10 mouse cellular contexts compared by ENCODE assay signal in genomic region chr2:131125964-131126815, GRCm38 (mm10). TPM values are rescaled to one million over a fixed set of nuclear protein-coding genes. Genes with fewer than 3 reads are reported as not detected.
DNase-seq lines count a peak whose midpoint lies in the region; ATAC-seq and TF ChIP-seq lines count a peak whose summit lies in the region.
"Had no signal": no experiment of that assay in that cellular context is flagged by ENCODE, and none has a peak within 500 bp of the region (broad histone marks: within the 10 kb centered on the region; RNA-seq: fewer than 3 reads in every experiment).

No protein-coding gene starts in this region.

- H3K9me3 ChIP-seq in heart, embryonic 11.5 days (replicated peaks; ENCODE audit: control insufficient read depth, low read length), result no peaks in the 10 kb centered on the region
- no peaks in the 10 kb centered on the region for H3K9me3 ChIP-seq in neural tube, embryonic 15.5 days (replicated peaks)
- H3K9me3 ChIP-seq in limb, embryonic 11.5 days (ENCODE audit: control insufficient read depth, low read length), result no peaks in the 10 kb centered on the region
- H3K9me3 ChIP-seq in stomach, postnatal 0 days (ENCODE audit: control insufficient read depth, low read length), result no peaks in the 10 kb centered on the region

- TF ChIP-seq CTCF in stomach, postnatal 0 days (IDR thresholded peaks at IDR 0.05; ENCODE audit: low read depth), result no peak

- H3K27me3 ChIP-seq in heart, embryonic 11.5 days (ENCODE audit: control insufficient read depth, insufficient read depth, low read length), result peaks cover 3% of the 10 kb centered on the region; the same call in 1 of the 2 replicates
- 0 out of 2 replicates have a peak, but pooled peaks cover 3% of the 10 kb centered on the region for H3K27me3 ChIP-seq in neural tube, embryonic 15.5 days (replicated peaks)
- no peaks in the 10 kb centered on the region for H3K27me3 ChIP-seq in limb, embryonic 11.5 days (ENCODE audit: control insufficient read depth, insufficient read depth, low read length)
- H3K27me3 ChIP-seq in stomach, postnatal 0 days (ENCODE audit: control insufficient read depth, insufficient read depth, low read length), result no peaks in the 10 kb centered on the region

- H3K36me3 ChIP-seq in heart, embryonic 11.5 days (ENCODE audit: control insufficient read depth, insufficient read depth, low read length), result no peaks in the 10 kb centered on the region
- H3K36me3 ChIP-seq in neural tube, embryonic 15.5 days, result no peaks in the 10 kb centered on the region
- no peaks in the 10 kb centered on the region for H3K36me3 ChIP-seq in limb, embryonic 11.5 days (ENCODE audit: control insufficient read depth, insufficient read depth, low read length)
- H3K36me3 ChIP-seq in stomach, postnatal 0 days (ENCODE audit: control insufficient read depth, insufficient read depth, low read length), result no peaks in the 10 kb centered on the region

- TF ChIP-seq EP300 in stomach, postnatal 0 days (optimal IDR thresholded peaks at IDR 0.05), result no peak

- no peak for DNase-seq in heart, adult 9 months (ENCODE audit: low spot score in 2 of 2)
- DNase-seq in neural tube, embryonic 10.5 days (ENCODE audit: extremely low spot score, low spot score), result peak; percentile 13
- DNase-seq in limb, embryonic 11.5 days (ENCODE audit: low spot score), result no peak
- DNase-seq in stomach, postnatal 0 days (ENCODE audit: low spot score), result no peak
- no peak for DNase-seq in MN1 (ENCODE audit: low spot score)
- DNase-seq in ovary, postnatal 14 days (ENCODE audit: low spot score), result no peak
- DNase-seq: spleen, adult 18-20 months had no signal

- H3K4me2 ChIP-seq in heart, embryonic 11.5 days, result peak overlapping the region; percentile 90
- no peak overlapping the region for H3K4me2 ChIP-seq in neural tube, embryonic 15.5 days
- peak overlapping the region; percentile 59 for H3K4me2 ChIP-seq in limb, embryonic 11.5 days (ENCODE audit: low read depth, severe bottlenecking)
- no peak overlapping the region for H3K4me2 ChIP-seq in stomach, postnatal 0 days (replicated peaks; ENCODE audit: low read depth)

- no peak overlapping the region for H3K4me3 ChIP-seq in heart, embryonic 11.5 days (ENCODE audit: low read depth, low read length)
- no peak overlapping the region for H3K4me3 ChIP-seq in neural tube, embryonic 15.5 days (replicated peaks)
- no peak overlapping the region for H3K4me3 ChIP-seq in limb, embryonic 11.5 days (ENCODE audit: low read depth, low read length)
- no peak overlapping the region for H3K4me3 ChIP-seq in stomach, postnatal 0 days (ENCODE audit: low read depth, low read length)

- peak overlapping the region; percentile 78 for H3K27ac ChIP-seq in heart, embryonic 11.5 days (ENCODE audit: low read depth, low read length)
- H3K27ac ChIP-seq in neural tube, embryonic 15.5 days (replicated peaks), result no peak overlapping the region
- H3K27ac ChIP-seq in limb, embryonic 11.5 days (replicated peaks; ENCODE audit: low read depth, low read length), result peak overlapping the region; percentile 79
- H3K27ac ChIP-seq in stomach, postnatal 0 days (replicated peaks), result peak overlapping the region; percentile 81

- peak overlapping the region; percentile 85 for H3K9ac ChIP-seq in heart, embryonic 11.5 days (ENCODE audit: low read depth, low read length)
- H3K9ac ChIP-seq in neural tube, embryonic 15.5 days (replicated peaks), result no peak overlapping the region
- H3K9ac ChIP-seq in limb, embryonic 11.5 days (ENCODE audit: low read length), result peak overlapping the region; percentile 82
- H3K9ac ChIP-seq in stomach, postnatal 0 days (ENCODE audit: low read length), result no peak overlapping the region; the same call in 1 of the 2 replicates

- 44% methylated on average over 9 of the region's 9 CpGs for WGBS in heart, embryonic 11.5 days (ENCODE audit: insufficient replicate concordance)
- WGBS in neural tube, embryonic 15.5 days, result 48% methylated on average over 9 of the region's 9 CpGs
- 30% methylated on average over 9 of the region's 9 CpGs for WGBS in limb, embryonic 11.5 days
- WGBS in stomach, postnatal 0 days, result 61% methylated on average over 9 of the region's 9 CpGs

- no peak for ATAC-seq in heart, embryonic 11.5 days (replicated peaks; ENCODE audit: insufficient number of reproducible peaks, low FRiP score, low TSS enrichment)
- ATAC-seq in neural tube, embryonic 15.5 days (ENCODE audit: low FRiP score), result no peak
- 0 out of 2 replicates have a peak, but pooled peaks have one; percentile 2 for ATAC-seq in limb, embryonic 11.5 days (ENCODE audit: insufficient number of reproducible peaks, low FRiP score, low TSS enrichment, low read depth)
- no peak for ATAC-seq in stomach, postnatal 0 days (ENCODE audit: low FRiP score, low TSS enrichment)

- peaks cover 28% of the 10 kb centered on the region for H3K4me1 ChIP-seq in heart, embryonic 11.5 days (ENCODE audit: control insufficient read depth, insufficient read depth, low read length)
- H3K4me1 ChIP-seq in neural tube, embryonic 15.5 days, result peaks cover 15% of the 10 kb centered on the region
- H3K4me1 ChIP-seq in limb, embryonic 11.5 days (ENCODE audit: control insufficient read depth, insufficient read depth, low read length), result peaks cover 23% of the 10 kb centered on the region
- H3K4me1 ChIP-seq in stomach, postnatal 0 days (replicated peaks; ENCODE audit: control insufficient read depth, insufficient read depth), result peaks cover 6% of the 10 kb centered on the region; the same call in 1 of the 2 replicates

RNA-seq across cellular contexts. Expression of gene Hspa12b, which starts 0.9 kb away (rescaled TPM):
- 5.6 and 6.3 TPM in 2 replicates for polyA plus RNA-seq in heart, embryonic 11.5 days (2014; fragmentation: Nextera tagmentation; extraction: Ambion mirVana)
- polyA plus RNA-seq in neural tube, embryonic 15.5 days (2015; fragmentation: Nextera tagmentation; extraction: Ambion mirVana), result 6.0 and 7.7 TPM in 2 replicates
- 9.6 and 12.7 TPM in 2 replicates for polyA plus RNA-seq in limb, embryonic 11.5 days (2014; fragmentation: Nextera tagmentation; extraction: Ambion mirVana)
- polyA plus RNA-seq in stomach, postnatal 0 days (2015; fragmentation: Nextera tagmentation; extraction: Ambion mirVana), result 4.2 TPM in 2 replicates

RNA-seq across cellular contexts. Expression of gene Gm11037, which starts 7.1 kb away (rescaled TPM):
- not detected in 2 replicates for polyA plus RNA-seq in heart, embryonic 11.5 days (2014; fragmentation: Nextera tagmentation; extraction: Ambion mirVana)
- polyA plus RNA-seq in neural tube, embryonic 15.5 days (2015; fragmentation: Nextera tagmentation; extraction: Ambion mirVana), result not detected in 2 replicates
- polyA plus RNA-seq in limb, embryonic 11.5 days (2014; fragmentation: Nextera tagmentation; extraction: Ambion mirVana), result not detected in 2 replicates
- not detected in 2 replicates for polyA plus RNA-seq in stomach, postnatal 0 days (2015; fragmentation: Nextera tagmentation; extraction: Ambion mirVana)
- polyA plus RNA-seq: adrenal gland, adult 2 months had no signal

RNA-seq across cellular contexts. Expression of gene 1700037H04Rik, which starts 33.7 kb away (rescaled TPM):
- 83.0 and 83.4 TPM in 2 replicates for polyA plus RNA-seq in heart, embryonic 11.5 days (2014; fragmentation: Nextera tagmentation; extraction: Ambion mirVana)
- 79.1 and 83.2 TPM in 2 replicates for polyA plus RNA-seq in neural tube, embryonic 15.5 days (2015; fragmentation: Nextera tagmentation; extraction: Ambion mirVana)
- 78.0 and 78.9 TPM in 2 replicates for polyA plus RNA-seq in limb, embryonic 11.5 days (2014; fragmentation: Nextera tagmentation; extraction: Ambion mirVana)
- 42.6 and 43.6 TPM in 2 replicates for polyA plus RNA-seq in stomach, postnatal 0 days (2015; fragmentation: Nextera tagmentation; extraction: Ambion mirVana)

RNA-seq across cellular contexts. Expression of gene Siglec1, which starts 39.6 kb away (rescaled TPM):
- 0.11 and 0.16 TPM in 2 replicates for polyA plus RNA-seq in heart, embryonic 11.5 days (2014; fragmentation: Nextera tagmentation; extraction: Ambion mirVana)
- 0.23 and 0.36 TPM in 2 replicates for polyA plus RNA-seq in neural tube, embryonic 15.5 days (2015; fragmentation: Nextera tagmentation; extraction: Ambion mirVana)
- 0.03 and 0.07 TPM in 2 replicates for polyA plus RNA-seq in limb, embryonic 11.5 days (2014; fragmentation: Nextera tagmentation; extraction: Ambion mirVana)
- 0.34 and 0.38 TPM in 2 replicates for polyA plus RNA-seq in stomach, postnatal 0 days (2015; fragmentation: Nextera tagmentation; extraction: Ambion mirVana)

RNA-seq across cellular contexts. Expression of gene Cenpb, which starts 53.7 kb away (rescaled TPM):
- 4.1 and 4.6 TPM in 2 replicates for polyA plus RNA-seq in heart, embryonic 11.5 days (2014; fragmentation: Nextera tagmentation; extraction: Ambion mirVana)
- polyA plus RNA-seq in neural tube, embryonic 15.5 days (2015; fragmentation: Nextera tagmentation; extraction: Ambion mirVana), result 11.5 and 12.6 TPM in 2 replicates
- polyA plus RNA-seq in limb, embryonic 11.5 days (2014; fragmentation: Nextera tagmentation; extraction: Ambion mirVana), result 6.8 and 8.5 TPM in 2 replicates
- polyA plus RNA-seq in stomach, postnatal 0 days (2015; fragmentation: Nextera tagmentation; extraction: Ambion mirVana), result 12.2 and 13.9 TPM in 2 replicates

Comparison
In these comparisons a context has a peak if more than half of its experiments do, and no peak if none do; other contexts are left out.
1. H3K4me2 ChIP-seq: peak in heart, embryonic 11.5 days (single experiment) and limb, embryonic 11.5 days (single experiment); none in neural tube, embryonic 15.5 days (single experiment) and stomach, postnatal 0 days (single experiment).
2. H3K9ac ChIP-seq: peak in heart, embryonic 11.5 days (single experiment) and limb, embryonic 11.5 days (single experiment); none in neural tube, embryonic 15.5 days (single experiment) and stomach, postnatal 0 days (single experiment).